Mouse (Mus musculus): ENCODE measurements at regions not wholly inside any gene's neighbourhood (a gene's known extent, or its start where the extent isn't known, plus 50 kb on each side); places are given as distances from the start of the nearest gene placed in this dataset.

- TF ChIP-seq CTCF (IDR thresholded peaks at IDR 0.05; ENCODE audit: control insufficient read depth, insufficient read depth, insufficient read length) (no peak), MAX (IDR thresholded peaks at IDR 0.05) (no peak), MYOD1 (IDR thresholded peaks at IDR 0.05; ENCODE audit: control insufficient read depth, insufficient read length, low read depth) (no peak), FOSL1 (IDR thresholded peaks at IDR 0.05; ENCODE audit: insufficient read depth, low read length, poor library complexity, severe bottlenecking) (no peak), CEBPB (IDR thresholded peaks at IDR 0.05; ENCODE audit: low read depth) (no peak), USF1 (IDR thresholded peaks at IDR 0.05; ENCODE audit: low read depth) (no peak), MYOG (IDR thresholded peaks at IDR 0.05; ENCODE audit: control insufficient read depth, extremely low read depth, insufficient read length) (no peak)
Observed at GRCm38 (mm10) chr2:48318384-48319030, 495.4 kb upstream of the Acvr2a start.

All from C2C12 (cell line).